Comparison of ENCODE assay signal across 8 mouse cellular contexts in the genomic region with DNA sequence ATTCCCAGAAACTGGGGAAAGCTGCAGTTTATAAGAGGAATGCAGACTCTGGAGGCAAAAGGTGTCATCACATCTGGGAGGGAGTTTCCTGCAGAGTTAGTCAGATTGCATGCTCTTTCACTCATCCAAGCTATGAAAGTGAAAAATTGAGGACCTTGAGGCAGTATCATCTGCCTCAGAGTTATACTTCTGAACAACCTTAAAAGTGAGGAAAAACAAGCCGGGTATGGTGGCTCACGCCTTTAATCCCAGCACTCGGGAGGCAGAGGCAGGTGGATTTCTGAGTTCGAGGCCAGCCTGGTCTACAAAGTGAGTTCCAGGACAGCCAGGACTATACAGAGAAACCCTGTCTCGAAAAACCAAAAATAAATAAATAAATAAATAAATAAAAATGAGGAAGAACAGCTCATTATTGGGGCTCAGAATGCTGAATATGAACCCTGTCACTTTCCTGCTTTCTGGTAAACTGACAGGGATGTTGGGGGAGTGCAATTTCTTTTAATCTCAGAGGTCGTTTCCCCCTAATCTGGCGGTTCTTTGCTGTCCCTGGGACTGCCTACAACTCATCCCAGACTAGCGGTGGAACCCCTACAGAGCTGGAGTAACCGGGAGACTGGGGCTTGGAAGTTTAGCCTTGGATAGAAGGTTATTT. TPM values are rescaled to one million over a fixed set of nuclear protein-coding genes. Genes with fewer than 3 reads are reported as not detected.
A peak's percentile ranks its signal among the peaks of the same experiment; 100 is the strongest.
DNase-seq lines count a peak whose midpoint lies in the region; TF ChIP-seq lines count a peak whose summit lies in the region.

No protein-coding gene starts in this region.

- peak overlapping the region; percentile 81 for H3K4me2 ChIP-seq in myocyte (ENCODE audit: low read depth)

- no peaks in the 10 kb centered on the region for H3K79me2 ChIP-seq in myocyte (ENCODE audit: control insufficient read depth, insufficient read depth)

- no peak for TF ChIP-seq CTCF in lung, adult 2 months (IDR thresholded peaks at IDR 0.05; ENCODE audit: insufficient read depth, low read length)

- no peaks in the 10 kb centered on the region; the same call in 1 of the 2 replicates for H3K4me1 ChIP-seq in lung, adult 2 months (ENCODE audit: control insufficient read depth, insufficient read depth, low read length)
- no peaks in the 10 kb centered on the region for H3K4me1 ChIP-seq in brown adipose tissue, adult 24 weeks (ENCODE audit: control insufficient read depth, insufficient read depth, insufficient read length, low read length)

- peak overlapping the region; percentile 95 for H3K27ac ChIP-seq in brown adipose tissue, adult 24 weeks (replicated peaks; ENCODE audit: low read depth, low read length)

- H3K27me3 ChIP-seq in myocyte (ENCODE audit: control insufficient read depth, insufficient read depth, insufficient read length): no peaks in the 10 kb centered on the region

- no peak for DNase-seq in lung, adult 2 months
- DNase-seq in lung, postnatal 14 days: no peak
- DNase-seq in induced T-regulatory cell, adult 2 months (ENCODE audit: low read depth): peak; percentile 34
- DNase-seq in layer of hippocampus, adult 9-11 months: no peak
- no peak for DNase-seq in B cell, adult 2 months
- no peak for DNase-seq in kidney, postnatal 10 days

- WGBS in lung, adult 2 months: 43% methylated on average over 9 of the region's 9 CpGs

- no peak for TF ChIP-seq POLR2A in lung, adult 2 months (IDR thresholded peaks at IDR 0.05; ENCODE audit: borderline replicate concordance, extremely low read depth, low read depth, low read length)
- no peak for TF ChIP-seq POLR2A in myocyte (IDR thresholded peaks at IDR 0.05; ENCODE audit: insufficient read length, low read depth)

- H3K4me3 ChIP-seq in lung, adult 2 months (replicated peaks; ENCODE audit: extremely low read depth, low read depth, low read length): peak overlapping the region; percentile 98
- peak overlapping the region; percentile 86 for H3K4me3 ChIP-seq in brown adipose tissue, adult 24 weeks (ENCODE audit: insufficient read depth, low read depth, low read length)
- H3K4me3 ChIP-seq in myocyte: peak overlapping the region; percentile 73

- peaks cover 11% of the 10 kb centered on the region for H3K36me3 ChIP-seq in myocyte (ENCODE audit: control insufficient read depth, insufficient read depth)

- H3ac ChIP-seq in myocyte (ENCODE audit: control insufficient read depth, insufficient read length): no peak overlapping the region

TF ChIP-seq in myocyte, 11 proteins besides CTCF, POLR2A, EP300 and RAD21:
- no peak for TF ChIP-seq MYOD1 (IDR thresholded peaks at IDR 0.05; ENCODE audit: control insufficient read depth in 1 of 3, insufficient read length in 2 of 3, low read depth in 2 of 3)
- TF ChIP-seq E2F4 (IDR thresholded peaks at IDR 0.05; ENCODE audit: insufficient read depth): no peak
- no peak for TF ChIP-seq TCF3 (IDR thresholded peaks at IDR 0.05; ENCODE audit: insufficient read length, low read depth)
- no peak for TF ChIP-seq REST (IDR thresholded peaks at IDR 0.05; ENCODE audit: insufficient read depth, insufficient read length)
- no peak for TF ChIP-seq TCF12 (IDR thresholded peaks at IDR 0.05; ENCODE audit: insufficient read depth, poor library complexity, severe bottlenecking)
- no peak for TF ChIP-seq SRF (IDR thresholded peaks at IDR 0.05; ENCODE audit: control insufficient read depth, insufficient read length, low read depth)
- TF ChIP-seq MAX (IDR thresholded peaks at IDR 0.05; ENCODE audit: low read depth): no peak
- no peak for TF ChIP-seq USF1 (IDR thresholded peaks at IDR 0.05; ENCODE audit: low read depth)
- no peak for TF ChIP-seq POLR2AphosphoS2 (IDR thresholded peaks at IDR 0.05; ENCODE audit: insufficient read length, low read depth)
- no peak for TF ChIP-seq MYOG (IDR thresholded peaks at IDR 0.05; ENCODE audit: control insufficient read depth in 1 of 3, insufficient read depth in 1 of 3, insufficient read length in 2 of 3, low read depth in 2 of 3)
- no peak for TF ChIP-seq CEBPB (IDR thresholded peaks at IDR 0.05; ENCODE audit: insufficient read depth, poor library complexity, severe bottlenecking)

RNA-seq across cellular contexts. Expression of gene Tmem128, which starts 0.4 kb away (rescaled TPM):
- 25.8 and 33.8 TPM in 2 replicates for polyA plus RNA-seq in lung, adult 2 months (2012; rRNA removed)
- polyA plus RNA-seq in brown adipose tissue, adult 24 weeks (2012; ENCODE audit: insufficient read depth, insufficient read length, missing spikeins): 53.7 and 66.6 TPM in 2 replicates
- 24.0 TPM for polyA plus RNA-seq in myocyte (2012; fragmentation: generic; extraction: Trizol)

RNA-seq across cellular contexts. Expression of gene Otop1, which starts 16.2 kb away (rescaled TPM):
- polyA plus RNA-seq in lung, adult 2 months (2012; rRNA removed): 0.85 and 3.1 TPM in 2 replicates
- polyA plus RNA-seq in brown adipose tissue, adult 24 weeks (2012; ENCODE audit: insufficient read depth, insufficient read length, missing spikeins): 131 and 159 TPM in 2 replicates
- polyA plus RNA-seq in myocyte (2012; fragmentation: generic; extraction: Trizol): 0.10 TPM

RNA-seq across cellular contexts. Expression of gene Lyar, which starts 39.3 kb away (rescaled TPM):
- polyA plus RNA-seq in lung, adult 2 months (2012; rRNA removed): 3.9 and 4.0 TPM in 2 replicates
- polyA plus RNA-seq in brown adipose tissue, adult 24 weeks (2012; ENCODE audit: insufficient read depth, insufficient read length, missing spikeins): 32.3 and 32.7 TPM in 2 replicates
- polyA plus RNA-seq in myocyte (2012; fragmentation: generic; extraction: Trizol): 21.2 TPM

RNA-seq across cellular contexts. Expression of gene Zbtb49, which starts 39.3 kb away (rescaled TPM):
- 13.4 and 18.9 TPM in 2 replicates for polyA plus RNA-seq in lung, adult 2 months (2012; rRNA removed)
- 1.3 and 1.7 TPM in 2 replicates for polyA plus RNA-seq in brown adipose tissue, adult 24 weeks (2012; ENCODE audit: insufficient read depth, insufficient read length, missing spikeins)
- 4.5 TPM for polyA plus RNA-seq in myocyte (2012; fragmentation: generic; extraction: Trizol)

RNA-seq across cellular contexts. Expression of gene Drd5, which starts 59.6 kb away (rescaled TPM):
- polyA plus RNA-seq in lung, adult 2 months (2012; rRNA removed): not detected in 2 replicates
- polyA plus RNA-seq in brown adipose tissue, adult 24 weeks (2012; ENCODE audit: insufficient read depth, insufficient read length, missing spikeins): not detected in 2 replicates
- not detected for polyA plus RNA-seq in myocyte (2012; fragmentation: generic; extraction: Trizol)

Comparison
In these comparisons a context has a peak if more than half of its experiments do, and no peak if none do; other contexts are left out.
1. RNA of gene Otop1, which starts 16.2 kb away (polyA plus RNA-seq): 131 to 159 TPM in brown adipose tissue, adult 24 weeks; 0.85 to 3.1 TPM in lung, adult 2 months and 0.10 TPM in myocyte (single experiment); every median in the first group is over 10 times any median in the second.
2. Peak in every context shown above with its lines, with median percentiles within 50 percentile points of each other: H3K4me3 ChIP-seq.